Mouse (Mus musculus): ENCODE measurements around the gene Mfsd5. TPM values are rescaled to one million over a fixed set of nuclear protein-coding genes. Genes with fewer than 3 reads are reported as not detected.
A peak's percentile ranks its signal among the peaks of the same experiment; 100 is the strongest.

The Mfsd5 gene
- total RNA-seq, 2 experiments from 2014 or later = 21.1 to 22.7 TPM

- no peak for DNase-seq
Observed at GRCm38 (mm10) chr15:102248131-102248811, 31.0 kb upstream of the Mfsd5 start.

- no peak for DNase-seq
Observed at GRCm38 (mm10) chr15:102248812-102249191, 30.5 kb upstream of the Mfsd5 start.

- DNase-seq = peak; percentile 57
Observed at GRCm38 (mm10) chr15:102249251-102249691, 30.0 kb upstream of the Mfsd5 start.

- DNase-seq = no peak
Observed at GRCm38 (mm10) chr15:102249967-102250366, 29.3 kb upstream of the Mfsd5 start.

GRCm38 (mm10) chr15:102250521-102250920, 28.7 kb upstream of the Mfsd5 start:
- DNase-seq = no peak

- no peak for DNase-seq
Observed at GRCm38 (mm10) chr15:102255547-102256255, 23.6 kb upstream of the Mfsd5 start.

- DNase-seq = no peak
Observed at GRCm38 (mm10) chr15:102256431-102257201, 22.6 kb upstream of the Mfsd5 start.

- no peak for DNase-seq
Observed at GRCm38 (mm10) chr15:102257202-102258075, 21.8 kb upstream of the Mfsd5 start, which contains the start of gene Rarg. Gene Rarg, minus strand, starts transcription at chr15:102257517.

GRCm38 (mm10) chr15:102258076-102258470, 21.2 kb upstream of the Mfsd5 start:
- peak; percentile 58 for DNase-seq

- DNase-seq = no peak
Observed at GRCm38 (mm10) chr15:102258581-102259253, 20.5 kb upstream of the Mfsd5 start.

GRCm38 (mm10) chr15:102262582-102262981, 16.7 kb upstream of the Mfsd5 start:
- DNase-seq = no peak

- no peak for DNase-seq
Observed at GRCm38 (mm10) chr15:102263037-102263436, 16.2 kb upstream of the Mfsd5 start.

GRCm38 (mm10) chr15:102265548-102265947, 13.7 kb upstream of the Mfsd5 start:
- DNase-seq = no peak

GRCm38 (mm10) chr15:102270274-102270960, 8.8 kb upstream of the Mfsd5 start, which contains the start of gene Gm9918:
Gene Gm9918, plus strand, starts transcription at chr15:102270563.
- DNase-seq = no peak

- no peak for DNase-seq
Observed at GRCm38 (mm10) chr15:102271441-102271840, 7.8 kb upstream of the Mfsd5 start.

GRCm38 (mm10) chr15:102273982-102274716, 5.1 kb upstream of the Mfsd5 start:
- DNase-seq = no peak

GRCm38 (mm10) chr15:102278726-102279091, 545 bp upstream of the Mfsd5 start:
- DNase-seq = no peak

- DNase-seq = no peak
Observed at GRCm38 (mm10) chr15:102279783-102280520, 698 bp downstream of the Mfsd5 start.

GRCm38 (mm10) chr15:102280623-102281022, 1.4 kb downstream of the Mfsd5 start:
- no peak for DNase-seq
